8 mouse cellular contexts compared by ENCODE assay signal in genomic region chr4:111719296-111719695, GRCm38 (mm10). TPM values are rescaled to one million over a fixed set of nuclear protein-coding genes. Genes with fewer than 3 reads are reported as not detected.
DNase-seq lines count a peak whose midpoint lies in the region; ATAC-seq lines count a peak whose summit lies in the region.

No protein-coding gene starts in this region.

- H3K9me3 ChIP-seq in heart, embryonic 15.5 days (replicated peaks): no peaks in the 10 kb centered on the region
- no peaks in the 10 kb centered on the region for H3K9me3 ChIP-seq in liver, embryonic 15.5 days (replicated peaks)
- H3K9me3 ChIP-seq in stomach, embryonic 14.5 days (ENCODE audit: control insufficient read depth, low read depth, low read length): no peaks in the 10 kb centered on the region

- ATAC-seq in heart, embryonic 15.5 days (replicated peaks; ENCODE audit: insufficient number of reproducible peaks, insufficient read depth, low FRiP score, low read depth): no peak
- no peak for ATAC-seq in liver, embryonic 15.5 days (ENCODE audit: insufficient read depth)
- no peak for ATAC-seq in stomach, embryonic 14.5 days (ENCODE audit: insufficient number of reproducible peaks, insufficient read depth, low FRiP score, low read depth)
- no peak for ATAC-seq in cerebellum, adult (ENCODE audit: insufficient number of reproducible peaks, low FRiP score, low TSS enrichment)

- H3K4me1 ChIP-seq in heart, embryonic 15.5 days (replicated peaks): no peaks in the 10 kb centered on the region; the same call in 1 of the 2 replicates
- H3K4me1 ChIP-seq in liver, embryonic 15.5 days (replicated peaks): peaks cover 14% of the 10 kb centered on the region; the same call in 1 of the 2 replicates
- H3K4me1 ChIP-seq in stomach, embryonic 14.5 days (ENCODE audit: control insufficient read depth, insufficient read depth, low read length): peaks cover 7% of the 10 kb centered on the region; the same call in 1 of the 2 replicates

- no peak overlapping the region for H3K9ac ChIP-seq in heart, embryonic 15.5 days
- no peak overlapping the region for H3K9ac ChIP-seq in liver, embryonic 15.5 days
- no peak overlapping the region for H3K9ac ChIP-seq in stomach, embryonic 14.5 days (replicated peaks; ENCODE audit: low read depth, low read length)

- H3K27me3 ChIP-seq in heart, embryonic 15.5 days: no peaks in the 10 kb centered on the region
- H3K27me3 ChIP-seq in liver, embryonic 15.5 days: no peaks in the 10 kb centered on the region
- no peaks in the 10 kb centered on the region for H3K27me3 ChIP-seq in stomach, embryonic 14.5 days (ENCODE audit: control insufficient read depth, insufficient read depth, low read length)

- H3K4me3 ChIP-seq in heart, embryonic 15.5 days: peak overlapping the region; percentile 75
- peak overlapping the region; percentile 68 for H3K4me3 ChIP-seq in liver, embryonic 15.5 days (replicated peaks)
- peak overlapping the region; percentile 87 for H3K4me3 ChIP-seq in stomach, embryonic 14.5 days (ENCODE audit: low read depth, low read length)

- WGBS in heart, embryonic 15.5 days: 59% methylated on average over 4 of the region's 4 CpGs
- WGBS in liver, embryonic 15.5 days (ENCODE audit: insufficient replicate concordance): 18% methylated on average over 4 of the region's 4 CpGs
- 63% methylated on average over 4 of the region's 4 CpGs for WGBS in stomach, embryonic 14.5 days

- DNase-seq in gastrocnemius, adult 18-20 months (ENCODE audit: low spot score): peak; percentile 2
- no peak for DNase-seq in gastrocnemius, postnatal 4 days (ENCODE audit: low spot score in 2 of 2)
- peak; percentile 47 for DNase-seq in T-cell, adult 2 months (ENCODE audit: low spot score)
- no peak for DNase-seq in layer of hippocampus, postnatal 36 days

- no peaks in the 10 kb centered on the region for H3K36me3 ChIP-seq in heart, embryonic 15.5 days
- H3K36me3 ChIP-seq in liver, embryonic 15.5 days (replicated peaks): no peaks in the 10 kb centered on the region
- H3K36me3 ChIP-seq in stomach, embryonic 14.5 days (ENCODE audit: control insufficient read depth, insufficient read depth, low read length): no peaks in the 10 kb centered on the region

- peak overlapping the region; percentile 65 for H3K4me2 ChIP-seq in heart, embryonic 15.5 days
- peak overlapping the region; percentile 86 for H3K4me2 ChIP-seq in liver, embryonic 15.5 days
- peak overlapping the region; percentile 44; the same call in 1 of the 2 replicates for H3K4me2 ChIP-seq in stomach, embryonic 14.5 days (replicated peaks; ENCODE audit: low read depth, low read length)

- peak overlapping the region; percentile 74 for H3K27ac ChIP-seq in heart, embryonic 15.5 days
- no peak overlapping the region for H3K27ac ChIP-seq in liver, embryonic 15.5 days (replicated peaks)
- no peak overlapping the region for H3K27ac ChIP-seq in stomach, embryonic 14.5 days (ENCODE audit: low read length)

RNA-seq across cellular contexts. Expression of gene Spata6, which starts 0.5 kb away (rescaled TPM):
- total RNA-seq in gastrocnemius, adult 18-20 months (2021): 1 to 10 TPM; 2.5 to 3.5 TPM
- total RNA-seq in gastrocnemius, postnatal 4 days (2021): 10 to 100 TPM; 15.5 to 19.8 TPM
- polyA plus RNA-seq in heart, embryonic 15.5 days (2015; fragmentation: Nextera tagmentation; extraction: Ambion mirVana): 18.5 and 22.1 TPM in 2 replicates
- 2.8 and 3.7 TPM in 2 replicates for polyA plus RNA-seq in liver, embryonic 15.5 days (2015; fragmentation: Nextera tagmentation; extraction: Ambion mirVana)
- polyA plus RNA-seq in stomach, embryonic 14.5 days (2014; fragmentation: Nextera tagmentation; extraction: Ambion mirVana): 27.2 and 30.8 TPM in 2 replicates
- total RNA-seq in layer of hippocampus, postnatal 36 days (2021): 1 to 10 TPM; 2.0 to 2.9 TPM

Comparison
In these comparisons a context has a peak if more than half of its experiments do, and no peak if none do; other contexts are left out.
1. DNase-seq: peak in gastrocnemius, adult 18-20 months (single experiment) and T-cell, adult 2 months (single experiment); none in gastrocnemius, postnatal 4 days (0 of 2) and layer of hippocampus, postnatal 36 days (0 of 2).
2. Peak in every context shown above with its lines, with median percentiles within 50 percentile points of each other: H3K4me2 ChIP-seq and H3K4me3 ChIP-seq.